Mouse (Mus musculus) T-cell, adult 66 days (primary cell): ENCODE results near the gene Tmc7. TPM values are rescaled to one million over a fixed set of nuclear protein-coding genes. Genes with fewer than 3 reads are reported as not detected.

Experiments
- total RNA-seq, 2 experiments: library from RNA; stranded (reverse); gene quantifications; 3 replicates in 1 of 2; 4 replicates in 1 of 2; pipeline ENCODE4 v1.2.4; 2023

The Tmc7 gene
- total RNA-seq = not detected

DNA sequence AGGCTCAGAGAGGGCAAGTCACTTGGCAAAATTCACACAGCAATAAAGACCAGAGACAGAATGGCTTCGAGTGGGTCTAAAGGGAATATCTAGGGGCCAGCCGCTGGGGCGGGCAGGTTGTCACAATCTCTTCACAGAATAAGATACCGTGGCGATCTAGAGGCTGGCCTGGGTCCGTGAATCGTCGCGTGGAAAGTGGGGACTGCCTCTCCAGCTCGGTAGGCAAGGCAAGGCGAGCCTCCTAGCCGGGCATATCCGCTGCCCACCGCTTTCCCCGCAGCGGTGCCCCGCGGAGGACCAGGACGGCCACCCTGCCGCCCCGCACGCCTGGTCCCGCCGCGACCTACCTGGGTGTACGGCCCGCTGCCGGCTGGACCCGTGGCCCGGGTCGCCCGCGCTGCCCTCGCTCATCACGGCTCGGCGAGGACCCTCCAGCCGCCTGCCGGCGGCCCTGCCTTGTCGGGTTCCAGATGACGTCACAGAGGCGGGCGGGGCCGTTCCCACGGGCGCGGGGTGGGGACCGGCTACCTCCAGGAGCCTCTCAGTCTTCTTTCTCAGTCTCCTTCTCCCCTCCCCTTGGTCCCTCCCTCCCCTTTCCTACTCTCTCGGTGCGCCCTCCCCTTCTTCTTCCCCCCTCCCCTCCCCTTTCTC lies at the start of gene Tmc7:
Tmc7 (minus strand) TSS at position 480 of the 651 bp plus-strand sequence.

DNA sequence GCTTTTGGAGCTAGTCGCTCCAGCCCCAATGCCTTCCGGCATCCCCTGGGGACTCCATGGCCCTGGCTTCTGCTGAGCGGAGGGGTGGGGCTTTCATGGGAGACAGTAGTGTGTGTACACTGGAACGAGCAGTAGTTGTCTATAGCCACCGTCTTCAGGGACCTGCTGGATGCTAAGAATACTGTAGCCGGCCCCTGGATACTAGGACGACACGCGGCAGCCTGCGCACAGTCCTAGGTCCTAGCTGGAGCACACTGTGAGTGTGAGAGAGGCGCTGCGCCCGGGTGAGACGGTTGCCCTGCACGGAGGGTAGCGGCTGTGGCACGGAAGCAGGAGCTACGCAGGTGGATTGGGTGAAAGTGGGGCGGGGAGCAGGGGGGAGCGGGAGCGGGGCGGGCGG lies 12.7 kb upstream of the Tmc7 start, which contains the start of gene Tmc5:
Tmc5 (plus strand) TSS at position 97 of the 400 bp plus-strand sequence.

DNA sequence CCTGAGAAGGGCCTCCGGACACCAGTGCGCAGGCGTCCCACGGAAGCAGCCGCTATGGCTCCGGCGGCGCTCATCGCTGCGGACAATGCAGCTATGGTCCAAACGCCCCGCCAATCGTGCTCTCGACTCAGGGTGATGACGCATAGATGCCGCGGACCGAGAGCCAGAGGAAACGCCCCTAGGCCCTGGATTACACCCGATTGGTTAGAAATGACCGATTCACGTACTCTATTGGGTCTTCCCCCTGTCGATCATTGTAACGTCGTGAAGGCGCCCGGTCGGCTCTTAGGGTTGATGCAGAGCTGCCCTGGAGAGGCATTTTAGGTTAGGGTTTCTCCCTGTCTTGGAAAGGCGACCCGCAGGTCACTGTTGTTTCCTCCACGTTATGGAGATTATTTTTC lies 51.4 kb downstream of the Tmc7 start, which contains the start of gene Coq7:
Coq7 (minus strand) TSS at position 179 of the 401 bp plus-strand sequence.

DNA sequence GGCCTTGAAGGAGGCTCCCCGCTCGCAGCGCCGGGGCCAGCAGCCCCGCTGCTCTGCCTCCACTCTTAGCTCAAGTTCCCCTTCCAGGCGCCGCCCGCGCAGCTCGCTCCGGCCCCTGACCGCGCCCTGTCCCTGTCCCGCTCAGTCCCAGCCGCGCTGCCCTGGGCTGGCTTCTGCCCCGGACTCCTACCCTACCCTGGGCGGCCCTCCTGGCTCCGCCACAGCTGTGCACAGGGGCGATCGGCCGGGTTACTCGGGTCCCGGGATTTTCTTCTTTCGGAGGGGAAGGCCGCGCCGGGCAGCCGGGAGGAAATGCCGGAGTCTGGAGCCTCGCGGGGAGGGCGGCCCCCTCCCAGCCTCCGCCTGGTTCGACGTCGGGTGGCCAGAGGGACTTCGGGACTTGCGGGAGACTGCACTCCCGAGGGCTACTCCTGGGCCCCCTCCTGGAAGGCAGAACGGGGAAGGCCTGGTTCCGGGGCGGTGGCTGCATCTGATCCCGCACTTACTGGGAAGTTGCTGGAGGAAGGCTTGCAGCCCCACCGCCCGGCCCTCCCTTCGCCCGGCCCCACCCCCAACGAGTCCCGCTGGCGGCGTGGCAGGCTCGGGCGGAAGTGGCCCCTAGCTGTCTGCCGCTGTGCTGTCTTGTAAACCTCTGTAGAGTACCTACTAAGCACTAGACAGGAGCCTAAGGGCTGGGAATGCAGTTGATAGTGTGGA lies 92.9 kb downstream of the Tmc7 start, which contains the start of gene Itpripl2:
Itpripl2 (minus strand) TSS at position 545 of the 717 bp plus-strand sequence.

Other genes starting within 250 kb of the Tmc7 start
- not detected for gene Syt17, start 136.5 kb downstream of the Tmc7 start, total RNA-seq
- gene Itpripl2, start 92.8 kb downstream of the Tmc7 start, total RNA-seq = 1 to 10 TPM in 1 of 2 experiments, under 1 TPM in 1; 0.99 to 1.3 TPM
- 1 to 10 TPM; 6.8 to 7.6 TPM for gene Coq7, start 51.4 kb downstream of the Tmc7 start, total RNA-seq
- not detected for gene Tmc5, start 12.6 kb upstream of the Tmc7 start, total RNA-seq
- 10 to 100 TPM; 33.0 to 35.3 TPM for gene Gde1, start 121.0 kb upstream of the Tmc7 start, total RNA-seq
- gene Ccp110, start 127.8 kb upstream of the Tmc7 start, total RNA-seq = 1 to 10 TPM; 9.3 to 9.5 TPM
- gene Vps35l, start 155.5 kb upstream of the Tmc7 start, total RNA-seq = 10 to 100 TPM; 64.2 to 66.9 TPM